Mouse (Mus musculus): Measurements from ENCODE around the gene Gsc.

- no peak for TF ChIP-seq GATA1 (IDR thresholded peaks at IDR 0.05; ENCODE audit: low read length)
- no peak for TF ChIP-seq TAL1 (IDR thresholded peaks at IDR 0.05; ENCODE audit: low read length)
These were observed 6.2 kb downstream of the Gsc start for GRCm38 (mm10) chr12:104466930-104467329.
